Mouse (Mus musculus) gastrocnemius, adult 2 months (tissue): ENCODE measurements around the gene Zc2hc1c. TPM values are rescaled to one million over a fixed set of nuclear protein-coding genes. Genes with fewer than 3 reads are reported as not detected.

Source experiments
- DNase-seq: peaks from one replicate; pipeline ENCODE4 v3.0.0; 2022
- H3K27ac ChIP-seq: fragments of 200-600 bp; 2 replicates; pipeline ENCODE4 v1.8.1; 2022; ENCODE audit warnings: mild to moderate bottlenecking
- H3K4me3 ChIP-seq: fragments of 200-600 bp; 2 replicates; pipeline ENCODE4 v1.8.1; 2022; ENCODE audit warnings: mild to moderate bottlenecking, moderate library complexity
- CTCF ChIP-seq: fragments of 200-600 bp; IDR thresholded peaks from 2 replicates; pipeline ENCODE4 v1.8.1; 2022; ENCODE audit warnings: antibody characterized with exemption, mild to moderate bottlenecking, moderate library complexity
- intact Hi-C: fragments of 180-260 bp; cut with DNase I; formaldehyde crosslinking; loops from one replicate; pipeline ENCODE4 v1.15.1; 2025
- total RNA-seq, 2 experiments: library from RNA; stranded (reverse); gene quantifications; 2 replicates each; pipeline ENCODE4 v1.2.3; 2021

The Zc2hc1c gene
- total RNA-seq, 2 experiments from 2014 or later = 0.95 to 1.7 TPM

GRCm38 (mm10) chr12:85289157-85290000 lies 988 bp downstream of the Zc2hc1c start:
- DNase-seq = peak; percentile 47
- intact Hi-C loops = loop anchor here (5.0 kb wide), 1 partner anchor 122 kb away; no protein-coding TSS in a partner anchor
- peak overlapping the region; percentile 91 for H3K27ac ChIP-seq

DNA sequence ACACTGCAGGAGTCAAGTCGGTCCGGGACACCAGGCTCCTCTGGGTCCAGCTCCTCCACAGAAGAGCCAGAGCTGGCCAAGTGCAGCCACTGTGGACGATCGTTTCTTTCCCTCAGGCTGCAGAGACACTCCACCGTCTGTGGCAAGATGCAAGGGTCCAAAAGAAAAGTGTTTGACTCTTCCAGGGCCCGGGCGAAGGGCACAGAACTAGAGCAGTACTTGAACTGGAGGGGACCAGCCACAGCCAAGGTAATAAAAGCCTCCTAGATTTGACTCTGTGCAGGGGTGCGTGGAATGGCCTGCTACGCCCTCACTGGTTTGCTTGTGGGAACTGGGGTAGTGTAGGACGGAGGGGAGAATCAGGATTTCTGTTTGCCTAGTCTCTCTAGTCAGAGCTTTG lies 2.2 kb downstream of the Zc2hc1c start:
- no peak for DNase-seq
- Histone ChIP-seq H3K4me3 (peak overlapping the region; percentile 82), H3K27ac (peak overlapping the region; percentile 91; the same call in 1 of the 2 replicates)
- intact Hi-C loops = no loop called here
- no peak for TF ChIP-seq CTCF

More at GRCm38 (mm10) chr12:85289157-85290000, 988 bp downstream of the Zc2hc1c start:
- peak overlapping the region; percentile 82 for H3K4me3 ChIP-seq
- no peak for TF ChIP-seq CTCF

DNA sequence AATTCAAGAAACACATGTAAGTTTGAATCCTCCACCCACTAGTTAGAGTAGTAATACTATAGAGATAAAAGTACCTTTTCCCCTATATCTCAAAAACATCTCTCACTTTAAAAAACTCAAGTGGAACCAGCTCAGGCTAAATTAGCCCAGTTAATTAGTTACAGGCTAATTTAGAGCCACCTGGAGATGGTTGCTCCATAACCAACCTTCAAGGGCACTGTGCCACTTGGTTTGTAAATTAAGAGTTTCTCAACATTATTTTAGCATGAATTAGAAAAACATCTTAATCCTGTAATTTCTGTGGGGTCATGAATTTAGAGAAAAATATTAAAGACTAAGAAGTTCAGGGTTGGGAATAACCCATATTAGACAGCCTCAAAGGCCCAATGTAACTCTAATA lies 3.1 kb downstream of the Zc2hc1c start:
- TF ChIP-seq CTCF = no peak
- Histone ChIP-seq H3K4me3 (no peak overlapping the region), H3K27ac (no peak overlapping the region)
- DNase-seq = no peak
- intact Hi-C loops = no loop called here

- intact Hi-C loops = no loop called here
- TF ChIP-seq CTCF = no peak
- H3K27ac ChIP-seq = no peak overlapping the region
- no peak overlapping the region for H3K4me3 ChIP-seq
- DNase-seq = no peak
These were observed 3.9 kb downstream of the Zc2hc1c start for GRCm38 (mm10) chr12:85292288-85292687.

DNA sequence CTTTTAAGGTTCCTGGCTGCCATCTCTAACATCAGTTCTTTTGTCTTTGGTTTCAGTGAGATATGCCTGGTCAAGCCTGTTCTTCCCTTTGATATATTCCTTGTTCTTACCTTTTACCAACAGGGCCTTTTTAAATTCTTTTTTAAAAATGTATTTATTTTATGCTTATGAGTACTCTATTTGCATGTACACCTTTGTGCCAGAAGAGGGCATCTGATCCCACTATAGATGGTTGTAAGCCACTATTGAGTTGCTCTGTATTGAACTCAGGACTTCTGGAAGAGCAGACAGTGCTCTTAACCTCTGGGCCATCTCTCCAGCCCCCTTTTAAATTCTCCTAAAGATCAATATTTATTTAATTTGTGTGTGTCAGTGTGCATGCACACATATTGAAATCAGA lies 4.5 kb downstream of the Zc2hc1c start:
- H3K27ac ChIP-seq = no peak overlapping the region
- H3K4me3 ChIP-seq = no peak overlapping the region
- intact Hi-C loops = no loop called here
- TF ChIP-seq CTCF = peak; percentile 34
- no peak for DNase-seq

- Histone ChIP-seq H3K4me3 (no peak overlapping the region), H3K27ac (no peak overlapping the region)
- DNase-seq = no peak
- TF ChIP-seq CTCF = no peak
- intact Hi-C loops = no loop called here
These were observed 7.1 kb downstream of the Zc2hc1c start for GRCm38 (mm10) chr12:85295506-85295905.

DNA sequence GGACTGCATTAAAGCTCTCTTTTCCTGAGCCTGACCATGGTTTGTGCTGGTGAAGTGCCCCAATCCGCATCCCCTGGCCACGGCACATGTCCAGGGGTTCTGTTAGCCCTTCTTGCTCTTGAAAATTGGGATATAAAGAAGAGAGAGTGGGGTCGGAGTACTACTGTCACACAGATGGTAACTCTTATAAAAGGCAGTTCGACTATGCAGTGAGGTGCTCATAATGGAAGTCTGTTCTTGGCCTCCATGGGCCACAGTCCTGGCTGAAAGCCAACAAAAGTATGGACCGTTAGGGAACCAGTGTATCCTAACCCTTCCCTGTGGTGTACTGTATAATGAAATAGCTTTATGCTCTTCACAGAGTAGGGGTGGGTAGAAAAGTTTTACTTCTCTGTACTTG lies 8.5 kb downstream of the Zc2hc1c start:
- H3K4me3 ChIP-seq = no peak overlapping the region
- H3K27ac ChIP-seq = peak overlapping the region; percentile 43
- intact Hi-C loops = no loop called here
- DNase-seq = no peak
- no peak for TF ChIP-seq CTCF

DNA sequence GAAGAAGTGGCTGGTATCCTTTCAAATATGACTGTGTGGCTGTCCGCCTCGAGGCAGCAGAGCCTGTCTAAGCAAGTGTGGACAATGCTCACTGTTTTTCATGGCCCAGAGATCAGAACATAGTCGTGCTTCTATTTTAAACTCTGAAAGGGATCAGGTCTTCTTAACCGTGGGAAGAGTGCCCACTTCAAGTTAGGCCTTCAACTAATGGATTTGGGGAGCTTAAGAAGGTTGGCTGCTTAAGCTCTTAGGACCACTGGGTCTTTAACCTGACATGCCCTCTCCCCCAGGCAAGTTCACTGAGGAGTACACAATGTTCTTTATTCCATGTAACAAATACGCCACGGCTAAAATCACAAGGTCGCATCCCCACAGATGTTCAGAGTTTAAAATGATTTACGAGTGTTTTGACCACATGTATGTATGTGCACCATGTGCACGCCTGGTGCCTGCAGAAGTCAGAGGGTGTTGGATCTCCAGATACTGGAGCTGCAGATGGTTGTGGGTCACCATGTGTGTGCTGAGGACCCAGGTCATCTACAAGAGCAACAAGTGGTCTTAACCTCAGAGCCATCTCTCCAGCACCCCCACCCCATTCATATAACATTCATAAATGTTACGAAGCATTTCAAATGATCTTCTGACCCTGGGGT lies 9.1 kb downstream of the Zc2hc1c start:
- Histone ChIP-seq H3K4me3 (no peak overlapping the region), H3K27ac (peak overlapping the region; percentile 43)
- no peak for TF ChIP-seq CTCF
- DNase-seq = no peak
- intact Hi-C loops = no loop called here

DNA sequence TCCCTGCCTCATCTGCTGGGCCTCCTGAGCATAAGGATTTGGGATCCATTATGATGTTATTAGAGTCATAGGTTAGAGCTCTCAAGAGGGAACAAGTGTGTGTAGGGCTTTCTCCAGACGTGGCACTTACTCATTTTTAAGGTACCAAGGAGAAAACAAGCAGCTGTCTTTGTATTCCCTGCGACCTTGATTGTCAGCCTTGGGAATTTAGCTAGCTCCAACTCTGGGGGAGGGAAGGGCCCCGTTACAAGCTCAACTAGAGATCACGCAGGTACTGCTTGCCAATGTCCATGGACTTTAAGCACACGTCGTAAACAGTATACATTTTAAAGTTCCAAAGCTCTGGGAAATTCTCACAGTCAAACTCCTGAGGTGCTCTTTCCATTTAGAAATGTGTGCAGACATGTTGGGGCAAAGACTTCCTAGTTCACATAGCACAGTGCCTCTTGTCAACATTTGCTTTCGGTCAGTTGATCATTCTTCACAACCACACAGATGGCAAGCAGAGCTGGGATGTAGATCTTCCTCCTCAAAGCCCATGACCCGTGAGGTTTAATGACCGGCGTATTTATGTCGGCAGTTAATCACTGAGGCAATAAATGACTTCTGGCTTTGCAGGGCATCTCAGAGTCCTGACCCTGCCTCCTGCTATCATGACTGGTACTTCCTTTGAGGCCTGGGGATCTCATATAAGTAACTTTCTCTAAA lies 9.9 kb downstream of the Zc2hc1c start:
- DNase-seq = no peak
- Histone ChIP-seq H3K4me3 (no peak overlapping the region), H3K27ac (peak overlapping the region; percentile 46; the same call in 1 of the 2 replicates)
- no peak for TF ChIP-seq CTCF
- intact Hi-C loops = no loop called here

- intact Hi-C loops = no loop called here
- DNase-seq = no peak
- TF ChIP-seq CTCF = no peak
These were observed 10.4 kb downstream of the Zc2hc1c start for GRCm38 (mm10) chr12:85298835-85299180.

DNA sequence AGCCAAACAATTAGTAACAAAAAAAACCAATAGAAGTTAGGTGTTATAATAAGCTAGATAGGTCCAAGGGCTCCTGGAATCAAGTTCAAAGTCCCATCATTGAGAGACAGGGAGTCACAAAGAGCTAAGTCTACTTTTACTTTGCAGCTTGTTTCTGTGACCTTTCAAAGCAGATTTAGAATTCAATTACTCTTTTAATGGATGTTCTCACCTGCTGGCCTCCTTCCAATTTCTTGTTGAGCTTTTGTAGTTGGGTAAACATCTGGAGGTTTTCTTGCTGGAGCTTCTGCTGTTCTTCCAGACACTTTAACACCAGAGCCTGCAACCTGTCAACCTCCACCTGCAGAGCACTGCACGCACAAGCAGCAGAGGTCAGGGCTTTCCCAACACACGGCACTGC lies 14.9 kb downstream of the Zc2hc1c start:
- TF ChIP-seq CTCF = no peak
- intact Hi-C loops = no loop called here
- H3K27ac ChIP-seq = no peak overlapping the region
- H3K4me3 ChIP-seq = no peak overlapping the region
- no peak for DNase-seq

More at GRCm38 (mm10) chr12:85298835-85299180, 10.4 kb downstream of the Zc2hc1c start:
- Histone ChIP-seq H3K4me3 (no peak overlapping the region), H3K27ac (peak overlapping the region; percentile 46; the same call in 1 of the 2 replicates)

- Histone ChIP-seq H3K4me3 (peak overlapping the region; percentile 64), H3K27ac (peak overlapping the region; percentile 81)
- no peak for DNase-seq
- TF ChIP-seq CTCF = no peak
- intact Hi-C loops = loop anchor here (1.0 to 2.0 kb wide), 3 partner anchors 136 to 212 kb away; no protein-coding TSS in a partner anchor
These were observed 16.3 kb downstream of the Zc2hc1c start for GRCm38 (mm10) chr12:85304725-85305124.
